Mouse (Mus musculus): ENCODE data around the gene Haghl. TPM values are rescaled to one million over a fixed set of nuclear protein-coding genes. Genes with fewer than 3 reads are reported as not detected.

Haghl gene
- polyA plus RNA-seq, 1 experiment from 2014 or later: 7.3 TPM

DNA sequence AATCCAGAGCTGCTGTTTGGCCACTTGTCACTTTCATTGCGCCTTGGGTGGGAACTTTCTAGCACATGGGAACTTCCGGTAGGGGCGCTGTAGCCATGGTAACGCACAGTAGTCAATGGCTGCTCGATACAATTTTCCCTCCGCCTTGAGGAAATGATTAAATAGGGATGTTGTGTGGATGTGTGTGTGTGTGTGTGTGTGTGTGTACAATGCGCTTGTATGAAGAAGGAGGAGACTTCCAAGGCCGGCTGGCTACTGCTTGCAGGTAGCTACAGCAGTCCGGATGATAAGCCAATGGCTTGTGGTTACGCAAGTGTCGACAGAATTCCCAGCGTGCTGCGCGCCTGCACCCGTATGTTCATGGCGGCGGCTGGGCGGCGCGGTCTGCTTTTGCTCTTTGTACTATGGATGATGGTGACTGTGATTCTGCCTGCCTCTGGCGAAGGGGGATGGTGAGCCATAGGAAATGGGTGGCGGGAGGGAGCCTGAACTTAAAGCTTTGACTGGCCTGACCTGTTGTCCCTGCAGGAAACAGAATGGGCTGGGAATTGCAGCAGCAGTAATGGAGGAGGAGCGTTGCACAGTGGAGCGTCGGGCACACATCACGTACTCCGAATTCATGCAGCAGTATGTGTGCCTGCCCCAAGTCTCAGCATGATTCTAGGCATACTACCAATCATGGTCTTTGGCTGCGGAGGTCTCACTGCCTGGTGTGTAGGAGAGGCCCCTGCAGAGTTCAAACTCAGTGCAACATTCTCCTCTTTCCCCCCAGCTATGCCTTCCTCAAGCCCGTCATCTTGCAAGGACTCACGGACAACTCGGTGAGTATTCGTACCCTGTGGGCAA, 43.5 kb upstream of the Haghl start, which contains the start of gene Jmjd8:
Gene Jmjd8, plus strand, starts transcription at position 156 of the 846 bp plus-strand sequence.
- Histone ChIP-seq H3K4me2 (peak within 1 kb of the TSS; percentile 99), H3K27me3 (no peaks in the 10 kb centered on the region), H3K4me3 (replicated peaks) (peak within 1 kb of the TSS; percentile 85), H3K27ac (peak within 1 kb of the TSS; percentile 78), H3K4me1 (replicated peaks) (peaks cover 73% of the 10 kb centered on the region), H3K9ac (peak within 1 kb of the TSS; percentile 81), H3K36me3 (peaks cover 56% of the 10 kb centered on the region), H3K9me3 (replicated peaks) (no peaks in the 10 kb centered on the region)
- DNase-seq (peak; percentile 72), ATAC-seq (ENCODE audit: low read depth) (peak; percentile 37)
- WGBS (ENCODE audit: insufficient replicate concordance): 1% methylated on average over 32 of the region's 32 CpGs

DNA sequence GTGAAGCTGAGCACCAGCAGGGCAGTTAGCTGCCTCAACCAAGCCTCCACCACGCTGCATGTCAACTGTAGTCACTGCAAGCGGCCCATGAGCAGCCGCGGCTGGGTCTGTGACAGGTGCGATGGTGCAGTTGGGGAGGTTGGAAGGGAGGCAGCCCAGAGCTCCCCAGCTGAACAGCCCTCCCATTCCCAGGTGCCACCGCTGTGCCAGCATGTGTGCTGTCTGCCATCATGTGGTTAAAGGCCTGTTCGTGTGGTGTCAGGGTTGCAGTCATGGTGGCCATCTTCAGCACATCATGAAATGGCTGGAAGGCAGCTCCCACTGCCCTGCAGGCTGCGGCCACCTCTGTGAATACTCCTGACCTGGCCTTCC, 42.7 kb upstream of the Haghl start:
- Histone ChIP-seq H3K4me2 (peak overlapping the region; percentile 99), H3K27ac (peak overlapping the region; percentile 78), H3K36me3 (peaks cover 56% of the 10 kb centered on the region), H3K4me3 (replicated peaks) (peak overlapping the region; percentile 85), H3K27me3 (no peaks in the 10 kb centered on the region), H3K4me1 (replicated peaks) (peaks cover 70% of the 10 kb centered on the region), H3K9ac (peak overlapping the region; percentile 81), H3K9me3 (replicated peaks) (no peaks in the 10 kb centered on the region)
- DNase-seq (no peak), ATAC-seq (ENCODE audit: low read depth) (no peak)
- WGBS (ENCODE audit: insufficient replicate concordance): 83% methylated on average over 8 of the region's 8 CpGs

DNA sequence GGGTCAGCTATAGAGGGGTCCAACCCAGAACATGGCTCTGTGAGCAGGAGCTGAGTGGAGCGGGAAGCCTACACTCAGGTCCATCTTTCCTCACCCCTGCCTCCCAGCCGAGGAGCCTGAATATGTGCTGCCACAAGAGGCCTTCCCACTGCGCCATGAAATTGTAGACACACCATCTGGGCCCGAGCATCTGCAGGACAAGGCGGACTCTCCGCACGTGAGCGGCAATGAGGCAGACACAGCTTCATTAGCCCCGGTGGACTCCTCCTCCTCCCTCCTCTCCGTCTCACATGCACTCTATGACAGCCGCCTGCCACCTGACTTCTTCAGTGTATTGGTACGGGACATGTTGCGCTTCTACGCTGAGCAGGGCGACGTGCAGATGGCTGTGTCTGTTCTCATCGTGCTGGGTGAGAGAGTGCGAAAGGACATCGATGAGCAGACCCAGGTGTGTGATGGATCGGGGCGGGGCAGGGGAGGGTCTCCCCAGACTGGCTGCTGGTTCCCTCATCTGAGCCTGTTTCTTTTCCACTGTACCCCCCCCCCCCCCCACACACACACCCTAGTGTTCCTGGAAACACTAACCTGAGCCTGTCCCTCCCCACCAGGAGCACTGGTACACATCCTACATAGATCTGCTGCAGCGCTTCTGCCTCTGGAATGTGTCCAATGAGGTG, 42.2 kb upstream of the Haghl start:
- H3K27ac ChIP-seq: peak overlapping the region; percentile 78; the same call in 1 of the 2 replicates
- ATAC-seq (ENCODE audit: low read depth): no peak

DNA sequence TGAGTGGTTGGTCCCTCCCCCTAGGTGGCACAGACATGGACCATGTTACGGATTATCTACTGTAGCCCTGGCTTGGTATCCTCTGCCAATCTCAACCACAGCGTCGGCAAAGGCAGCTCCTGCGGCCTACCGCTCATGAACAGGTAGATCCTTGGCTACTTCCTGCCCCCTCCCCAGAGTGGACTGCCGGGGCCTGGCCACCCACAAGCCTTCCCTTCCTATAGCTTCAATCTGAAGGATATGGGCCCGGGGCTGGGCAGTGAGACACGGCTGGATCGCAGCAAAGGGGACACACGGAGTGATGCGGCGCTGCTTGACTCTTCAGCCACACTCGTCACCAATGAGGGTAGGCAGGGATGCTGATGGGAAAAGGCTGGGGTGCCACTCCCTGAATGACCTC, 41.5 kb upstream of the Haghl start:
- Histone ChIP-seq H3K9me3 (replicated peaks) (no peaks in the 10 kb centered on the region), H3K4me1 (replicated peaks) (peaks cover 72% of the 10 kb centered on the region), H3K4me2 (no peak overlapping the region), H3K4me3 (replicated peaks) (no peak overlapping the region), H3K27ac (no peak overlapping the region), H3K27me3 (peaks cover 7% of the 10 kb centered on the region), H3K36me3 (peaks cover 56% of the 10 kb centered on the region), H3K9ac (no peak overlapping the region)
- ATAC-seq (ENCODE audit: low read depth) (no peak), DNase-seq (no peak)
- 88% methylated on average over 13 of the region's 13 CpGs for WGBS (ENCODE audit: insufficient replicate concordance)

More for the DNA sequence above, 42.2 kb upstream of the Haghl start:
- Histone ChIP-seq H3K9me3 (replicated peaks) (no peaks in the 10 kb centered on the region), H3K9ac (no peak overlapping the region; the same call in 1 of the 2 replicates), H3K27me3 (0 out of 2 replicates have a peak, but pooled peaks cover under 1% of the 10 kb centered on the region), H3K4me3 (replicated peaks) (peak overlapping the region; percentile 85; the same call in 1 of the 2 replicates), H3K4me1 (replicated peaks) (peaks cover 73% of the 10 kb centered on the region), H3K36me3 (peaks cover 56% of the 10 kb centered on the region), H3K4me2 (peak overlapping the region; percentile 99; the same call in 1 of the 2 replicates)
- 85% methylated on average over 22 of the region's 22 CpGs for WGBS (ENCODE audit: insufficient replicate concordance)
- DNase-seq: no peak

DNA sequence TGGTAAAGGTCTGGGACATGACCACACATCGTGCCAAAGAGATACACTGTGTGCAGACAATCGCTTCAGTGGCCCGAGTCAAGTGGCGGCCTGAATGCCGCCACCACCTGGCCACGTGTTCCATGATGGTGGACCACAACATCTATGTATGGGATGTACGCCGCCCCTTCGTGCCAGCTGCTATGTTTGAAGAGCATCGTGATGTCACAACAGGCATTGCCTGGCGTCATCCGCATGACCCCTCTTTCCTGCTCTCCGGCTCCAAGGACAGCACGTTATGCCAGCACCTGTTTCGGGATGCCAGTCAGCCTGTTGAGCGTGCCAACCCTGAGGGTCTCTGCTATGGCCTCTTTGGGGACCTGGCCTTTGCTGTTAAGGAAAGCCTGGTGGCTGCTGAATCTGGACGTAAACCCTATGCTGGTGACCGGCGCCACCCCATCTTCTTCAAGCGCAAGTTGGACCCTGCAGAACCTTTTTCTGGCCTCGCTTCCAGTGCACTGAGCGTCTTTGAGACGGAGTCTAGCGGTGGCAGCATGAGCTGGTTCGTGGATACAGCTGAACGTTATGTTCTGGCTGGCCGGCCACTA, 40.6 kb upstream of the Haghl start:
- DNase-seq (no peak), ATAC-seq (ENCODE audit: low read depth) (no peak)
- H3K4me3 ChIP-seq (replicated peaks): no peak overlapping the region
- H3K36me3 ChIP-seq: peaks cover 47% of the 10 kb centered on the region
- no peak overlapping the region for H3K4me2 ChIP-seq
- 86% methylated on average over 27 of the region's 27 CpGs for WGBS (ENCODE audit: insufficient replicate concordance)
- no peak overlapping the region for H3K9ac ChIP-seq
- H3K27ac ChIP-seq: no peak overlapping the region; the same call in 1 of the 2 replicates
- H3K4me1 ChIP-seq (replicated peaks): peaks cover 63% of the 10 kb centered on the region
- H3K9me3 ChIP-seq (replicated peaks): no peaks in the 10 kb centered on the region
- H3K27me3 ChIP-seq: peaks cover 15% of the 10 kb centered on the region

- Histone ChIP-seq H3K27me3 (peaks cover 22% of the 10 kb centered on the region), H3K4me1 (replicated peaks) (peaks cover 55% of the 10 kb centered on the region), H3K9ac (peak overlapping the region; percentile 83), H3K9me3 (replicated peaks) (no peaks in the 10 kb centered on the region), H3K4me3 (replicated peaks) (peak overlapping the region; percentile 79), H3K36me3 (peaks cover 39% of the 10 kb centered on the region), H3K4me2 (peak overlapping the region; percentile 93), H3K27ac (no peak overlapping the region)
- DNase-seq: no peak
- ATAC-seq (ENCODE audit: low read depth): no peak
- 81% methylated on average over 6 of the region's 6 CpGs for WGBS (ENCODE audit: insufficient replicate concordance)
Measured at GRCm38 (mm10) chr17:25825311-25825710, 39.8 kb upstream of the Haghl start.

DNA sequence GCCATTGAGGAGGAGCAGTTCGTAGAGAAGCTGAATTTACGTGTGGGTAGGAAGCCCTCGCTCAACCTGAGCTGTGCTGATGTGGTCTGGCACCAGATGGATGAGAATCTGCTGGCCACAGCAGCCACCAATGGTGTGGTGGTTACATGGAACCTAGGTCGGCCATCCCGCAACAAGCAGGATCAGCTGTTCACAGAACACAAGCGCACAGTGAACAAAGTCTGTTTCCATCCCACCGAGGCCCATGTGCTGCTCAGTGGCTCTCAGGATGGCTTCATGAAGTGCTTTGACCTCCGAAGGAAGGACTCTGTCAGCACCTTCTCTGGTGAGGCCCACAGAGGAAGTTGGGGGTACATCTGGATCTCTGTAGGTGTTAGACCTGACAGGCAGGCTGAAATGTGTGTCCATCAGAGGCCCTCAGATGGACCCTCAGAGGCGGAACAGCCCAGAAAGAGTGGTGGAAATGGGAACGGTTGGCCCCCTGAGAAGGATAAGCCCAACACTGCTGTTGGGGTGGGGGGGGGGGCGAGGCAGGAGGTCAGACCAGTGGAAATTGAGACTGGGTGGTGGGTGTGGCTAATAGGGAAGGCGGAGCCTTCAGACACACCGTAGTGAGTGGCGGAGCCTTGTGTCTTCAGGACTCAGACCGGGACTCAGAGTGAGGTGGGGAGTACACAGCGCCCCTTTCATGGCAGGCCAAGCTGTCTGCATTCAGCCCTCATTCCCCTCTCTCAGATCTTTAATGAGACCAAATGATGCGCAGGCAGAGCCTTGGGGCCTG, 39.1 kb upstream of the Haghl start:
- ATAC-seq (ENCODE audit: low read depth) (no peak), DNase-seq (no peak)
- H3K9me3 ChIP-seq (replicated peaks): no peaks in the 10 kb centered on the region
- peak overlapping the region; percentile 83 for H3K9ac ChIP-seq
- H3K4me1 ChIP-seq (replicated peaks): peaks cover 50% of the 10 kb centered on the region
- peaks cover 32% of the 10 kb centered on the region for H3K36me3 ChIP-seq
- H3K4me2 ChIP-seq: peak overlapping the region; percentile 93
- peak overlapping the region; percentile 79 for H3K4me3 ChIP-seq (replicated peaks)
- H3K27me3 ChIP-seq: peaks cover 30% of the 10 kb centered on the region
- peak overlapping the region; percentile 81 for H3K27ac ChIP-seq
- 53% methylated on average over 17 of the region's 17 CpGs for WGBS (ENCODE audit: insufficient replicate concordance)

DNA sequence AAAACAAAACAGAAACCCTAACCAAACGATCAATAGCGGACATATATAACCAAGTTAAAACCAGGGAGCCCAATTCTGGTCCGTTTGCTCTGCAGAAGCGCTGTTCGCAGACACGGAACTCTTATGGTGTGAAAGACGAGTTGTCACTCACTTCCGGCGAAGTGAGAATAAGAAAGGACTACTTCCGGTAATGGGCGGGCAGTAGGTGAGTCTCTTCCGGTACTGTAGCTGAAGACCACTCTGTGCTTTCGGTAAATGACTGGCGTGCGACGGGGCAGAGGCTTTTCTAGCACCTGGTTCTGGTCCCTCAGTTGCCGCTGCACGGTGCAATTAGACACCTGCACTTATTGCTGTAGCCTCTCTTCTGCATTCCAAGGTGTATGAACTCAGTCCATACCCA, 38.0 kb upstream of the Haghl start, which contains the start of gene Wdr24:
Gene Wdr24, plus strand, starts transcription at position 176 of the 400 bp plus-strand sequence.
- WGBS (ENCODE audit: insufficient replicate concordance): under 1% methylated on average over 18 of the region's 18 CpGs
- peak; percentile 62 for ATAC-seq (ENCODE audit: low read depth)
- H3K27ac ChIP-seq: peak within 1 kb of the TSS; percentile 81
- H3K4me1 ChIP-seq (replicated peaks): peaks cover 48% of the 10 kb centered on the region
- H3K9ac ChIP-seq: peak within 1 kb of the TSS; percentile 83
- H3K4me2 ChIP-seq: peak within 1 kb of the TSS; percentile 93
- peaks cover 41% of the 10 kb centered on the region for H3K27me3 ChIP-seq
- H3K9me3 ChIP-seq (replicated peaks): no peaks in the 10 kb centered on the region
- H3K36me3 ChIP-seq: peaks cover 31% of the 10 kb centered on the region
- peak within 1 kb of the TSS; percentile 79 for H3K4me3 ChIP-seq (replicated peaks)
- DNase-seq: peak; percentile 71

DNA sequence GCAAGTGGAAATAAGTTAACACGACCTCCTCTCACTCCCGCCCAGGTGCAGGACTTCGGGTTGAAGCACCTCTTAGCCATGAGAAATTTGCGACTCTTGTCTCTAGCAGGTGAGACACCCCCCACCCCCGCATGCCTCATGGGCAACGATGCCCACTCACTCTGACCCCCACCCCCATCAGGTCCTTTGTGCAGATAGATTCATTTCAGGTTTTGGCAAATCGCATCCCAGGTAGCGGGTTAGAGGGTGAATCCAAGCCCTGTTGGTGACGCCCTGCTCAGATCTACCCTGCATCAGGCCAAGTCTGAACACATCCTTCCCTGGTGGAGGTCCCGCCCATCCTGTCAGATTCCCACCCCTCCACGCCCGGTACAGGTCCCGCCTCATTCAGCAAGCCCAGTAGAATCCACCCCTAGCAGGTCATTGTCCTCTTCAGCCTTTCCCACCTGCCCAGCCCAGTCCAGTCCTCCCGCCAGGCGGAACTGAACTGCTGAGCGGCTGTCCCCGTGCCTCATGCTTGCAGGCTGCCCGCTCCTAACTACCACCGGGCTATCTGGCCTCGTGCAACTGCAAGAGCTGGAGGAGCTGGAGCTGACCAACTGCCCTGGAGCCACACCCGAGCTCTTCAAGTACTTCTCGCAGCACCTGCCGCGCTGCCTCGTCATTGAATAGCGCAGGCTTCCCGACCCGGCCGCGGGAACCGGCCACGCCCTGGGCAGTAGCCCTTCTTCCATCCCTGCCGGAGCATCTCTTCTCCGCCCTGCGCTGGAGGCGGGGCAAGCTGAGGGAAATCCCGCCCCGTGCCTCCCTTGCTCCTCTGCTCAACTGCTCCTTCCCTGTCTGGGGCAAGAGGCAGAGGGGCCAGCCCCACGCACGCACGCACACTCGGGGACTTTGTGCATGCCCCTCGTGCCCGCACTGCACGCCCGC, 33.6 kb upstream of the Haghl start:
- Histone ChIP-seq H3K4me1 (replicated peaks) (peaks cover 19% of the 10 kb centered on the region), H3K9ac (peak overlapping the region; percentile 22; the same call in 1 of the 2 replicates), H3K36me3 (no peaks in the 10 kb centered on the region), H3K4me3 (replicated peaks) (peak overlapping the region; percentile 28), H3K27me3 (peaks cover 84% of the 10 kb centered on the region), H3K9me3 (replicated peaks) (no peaks in the 10 kb centered on the region), H3K27ac (no peak overlapping the region), H3K4me2 (peak overlapping the region; percentile 38)
- 7% methylated on average over 46 of the region's 46 CpGs for WGBS (ENCODE audit: insufficient replicate concordance)
- peak; percentile 66 for ATAC-seq (ENCODE audit: low read depth)
- DNase-seq: no peak

DNA sequence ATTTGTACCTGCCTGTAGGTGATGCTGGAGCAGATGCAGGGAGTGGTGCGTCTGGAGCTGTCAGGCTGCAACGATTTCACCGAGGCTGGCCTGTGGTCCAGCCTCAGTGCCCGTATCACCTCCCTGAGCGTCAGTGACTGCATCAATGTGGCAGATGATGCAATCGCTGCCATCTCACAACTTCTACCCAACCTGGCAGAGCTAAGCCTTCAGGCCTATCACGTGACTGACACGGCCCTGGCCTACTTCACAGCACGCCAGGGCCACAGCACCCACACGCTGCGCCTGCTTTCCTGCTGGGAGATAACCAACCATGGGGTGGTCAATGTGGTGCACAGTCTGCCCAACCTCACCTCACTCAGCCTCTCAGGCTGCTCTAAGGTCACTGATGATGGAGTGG, 32.2 kb upstream of the Haghl start:
- no peaks in the 10 kb centered on the region for H3K36me3 ChIP-seq
- H3K9me3 ChIP-seq (replicated peaks): no peaks in the 10 kb centered on the region
- ATAC-seq (ENCODE audit: low read depth) (no peak), DNase-seq (no peak)
- 70% methylated on average over 11 of the region's 11 CpGs for WGBS (ENCODE audit: insufficient replicate concordance)
- H3K4me1 ChIP-seq (replicated peaks): peaks cover 11% of the 10 kb centered on the region
- H3K27me3 ChIP-seq: peaks cover 96% of the 10 kb centered on the region
- no peak overlapping the region for H3K4me3 ChIP-seq (replicated peaks)
- no peak overlapping the region for H3K27ac ChIP-seq
- no peak overlapping the region for H3K9ac ChIP-seq
- no peak overlapping the region for H3K4me2 ChIP-seq
